Mouse (Mus musculus) regulatory T cell (primary cell): Measurements from ENCODE around the gene Cavin1.
"Not testable (repeated sequence)": the region's sequence is repeated elsewhere in the genome, so short reads cannot be mapped to it uniquely, and the experiment has no call there.

Experiments used
- in situ Hi-C: fragments of 300-600 bp; cut with MboI, MseI; formaldehyde crosslinking; loops from one replicate; pipeline ENCODE4 v1.15.1; 2025; ENCODE audit warnings: high pct_unique_total_duplicates

Gene Cavin1

DNA sequence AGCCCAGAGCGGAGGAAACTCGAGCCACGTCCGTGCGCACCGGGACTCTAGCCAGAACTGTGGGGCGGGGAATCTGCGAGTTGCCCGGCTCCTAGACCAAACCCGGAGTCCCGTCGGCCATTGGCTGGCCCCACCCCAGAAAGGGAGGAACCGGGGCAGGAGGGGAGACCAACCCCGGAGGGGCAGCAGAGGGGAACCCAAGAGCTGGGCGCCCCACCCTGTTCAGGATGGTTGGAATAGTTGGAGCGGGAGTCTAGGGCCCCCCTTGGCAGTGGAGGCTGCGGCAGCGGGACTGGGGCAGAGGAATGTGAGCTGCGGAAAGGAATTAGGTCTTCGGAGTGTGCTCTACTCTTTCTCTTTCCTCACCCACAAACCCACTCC is at the start of gene Cavin1:
TSS of gene Cavin1 (minus strand) at position 331 of the 381 bp plus-strand sequence.
- in situ Hi-C loops, result no loop called here

DNA sequence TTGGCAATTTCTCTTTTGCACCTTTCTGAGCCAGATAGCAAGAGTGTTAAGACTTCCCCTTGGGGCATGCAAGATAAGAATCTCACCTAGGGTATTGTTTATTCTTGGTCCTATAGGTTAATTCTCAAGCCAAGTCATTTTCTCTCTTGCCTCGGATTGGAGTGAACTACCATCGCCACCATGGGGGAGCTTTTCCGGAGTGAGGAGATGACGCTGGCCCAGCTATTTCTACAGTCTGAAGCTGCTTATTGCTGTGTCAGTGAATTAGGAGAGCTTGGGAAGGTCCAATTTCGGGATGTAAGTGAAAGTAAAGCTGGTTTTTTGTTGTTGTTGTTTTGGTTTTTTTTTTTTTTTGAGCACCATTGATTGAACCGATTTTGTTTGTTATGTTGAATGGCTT is 41.0 kb upstream of the Cavin1 start:
- in situ Hi-C loops, result no loop called here

DNA sequence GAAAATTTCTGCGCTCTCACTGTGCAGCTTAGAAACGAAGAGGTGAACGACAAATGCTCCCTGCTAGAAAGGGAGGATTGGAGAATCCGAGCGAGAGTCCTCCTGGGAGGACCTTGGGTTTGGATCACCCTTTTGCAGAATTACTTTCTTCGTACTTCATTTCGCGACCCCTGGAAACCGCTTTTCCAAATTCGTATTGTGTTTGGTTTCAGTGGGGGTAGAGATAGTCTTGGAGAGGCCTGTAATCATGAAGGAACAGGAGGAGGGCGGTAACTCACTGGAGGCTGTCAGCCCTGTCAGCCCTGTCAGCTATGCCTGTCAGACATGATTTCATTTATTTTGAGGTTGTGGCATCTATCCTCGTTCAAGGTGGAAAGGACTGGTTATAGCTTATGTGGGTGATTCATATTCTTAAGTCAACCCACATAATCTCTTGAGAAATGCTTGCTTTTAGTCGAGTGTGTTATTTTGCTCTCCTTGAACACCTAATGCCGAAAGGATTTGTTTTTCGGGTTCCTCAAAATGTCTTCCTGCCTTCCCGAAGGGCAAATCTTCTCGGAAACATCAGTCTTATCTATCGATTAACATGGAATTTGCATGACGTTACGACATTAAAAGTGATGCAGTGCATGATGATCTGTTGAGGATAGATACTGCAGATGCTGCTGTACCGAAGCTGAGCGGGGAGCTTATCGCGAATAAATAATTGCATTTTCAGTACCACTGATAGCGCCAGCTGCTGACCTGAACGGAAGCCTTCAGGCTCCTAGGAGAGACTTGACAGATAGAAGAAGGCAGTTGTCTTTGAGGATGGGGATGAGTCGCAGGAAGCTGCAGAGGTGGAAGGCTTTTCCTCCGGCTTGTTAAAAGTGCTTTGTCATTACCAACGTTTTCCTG is 39.4 kb upstream of the Cavin1 start:
- in situ Hi-C loops, result no loop called here

DNA sequence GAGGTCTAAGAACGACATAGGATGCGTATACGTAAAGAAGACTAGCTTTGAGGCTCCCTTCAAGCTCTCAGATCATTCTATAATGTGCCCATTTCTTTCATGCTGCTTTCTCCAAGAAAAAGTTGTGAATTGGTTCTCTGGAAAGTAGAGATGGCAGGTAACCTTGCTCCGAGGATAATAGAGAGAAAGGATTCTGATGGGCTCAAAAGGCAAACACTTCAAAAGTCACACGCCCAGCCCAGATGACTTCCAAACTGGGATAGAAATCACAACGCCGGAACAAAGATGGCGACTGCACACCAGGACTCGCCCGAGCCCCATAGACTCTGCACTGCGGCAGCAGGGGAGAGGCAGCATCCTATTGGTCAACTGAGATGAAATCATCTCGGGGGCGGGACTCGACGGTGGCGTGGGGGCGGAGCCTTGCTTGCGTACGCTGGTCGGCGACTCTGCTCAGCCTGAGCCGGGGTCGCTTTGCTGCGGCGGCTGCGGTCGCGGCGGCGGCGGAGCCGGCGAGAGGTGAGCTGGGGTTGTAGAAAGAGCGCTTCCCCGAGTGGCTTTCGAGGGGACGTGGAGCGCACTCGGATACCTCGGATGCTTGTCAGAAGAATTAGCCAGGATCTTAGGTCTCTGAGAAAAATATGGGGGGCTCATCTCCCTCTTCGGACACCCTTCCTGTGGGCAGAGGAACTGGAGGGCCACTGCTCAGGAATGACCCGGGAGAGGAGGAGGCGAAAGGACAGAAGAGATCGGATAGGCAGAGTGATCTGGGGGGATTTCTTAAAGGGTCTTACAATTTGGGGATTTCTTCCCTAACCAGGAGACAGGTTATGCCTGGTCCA is 38.6 kb upstream of the Cavin1 start, which contains the start of gene Atp6v0a1:
TSS of gene Atp6v0a1 (plus strand) at position 407 of the 842 bp plus-strand sequence.
- in situ Hi-C loops, result no loop called here

DNA sequence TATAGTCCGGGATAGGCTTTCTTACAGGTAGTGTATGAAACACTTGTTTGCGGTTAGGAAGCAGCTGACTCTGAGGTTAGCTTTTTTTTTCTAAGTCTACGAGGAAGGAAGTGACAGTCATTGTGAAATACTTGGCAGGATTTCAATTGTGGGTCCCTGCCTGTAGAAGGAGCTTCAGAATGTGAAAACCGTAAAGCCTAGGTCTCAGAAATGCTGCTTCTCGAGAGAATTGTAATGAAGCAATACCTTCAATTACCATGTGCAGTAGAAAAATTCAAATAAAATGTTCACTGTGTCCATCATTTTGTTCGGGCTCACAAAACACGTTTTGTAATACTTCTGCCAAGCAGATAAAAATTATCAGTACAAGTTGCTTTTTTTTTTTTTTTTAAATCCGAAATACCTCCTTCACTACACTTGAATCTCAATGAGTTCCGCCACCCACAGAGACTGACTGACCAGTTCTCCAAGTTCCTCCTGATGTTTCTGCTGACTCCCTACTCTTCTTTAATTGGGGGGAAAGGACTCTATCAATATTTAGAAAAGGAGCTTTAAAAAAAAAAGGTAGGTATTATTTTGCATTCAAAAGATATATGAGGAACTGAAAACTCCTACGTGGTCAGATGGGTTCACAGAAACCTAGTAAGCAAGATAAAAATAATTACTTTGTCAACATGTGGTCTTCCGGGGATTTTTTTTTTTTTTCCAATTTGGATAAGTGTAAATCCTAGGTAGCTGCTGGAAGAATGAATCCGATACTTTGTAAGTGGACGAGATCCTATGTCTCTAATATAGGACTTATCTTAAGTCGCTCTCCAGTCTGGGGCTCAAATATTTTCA is 37.7 kb upstream of the Cavin1 start:
- in situ Hi-C loops, result no loop called here

DNA sequence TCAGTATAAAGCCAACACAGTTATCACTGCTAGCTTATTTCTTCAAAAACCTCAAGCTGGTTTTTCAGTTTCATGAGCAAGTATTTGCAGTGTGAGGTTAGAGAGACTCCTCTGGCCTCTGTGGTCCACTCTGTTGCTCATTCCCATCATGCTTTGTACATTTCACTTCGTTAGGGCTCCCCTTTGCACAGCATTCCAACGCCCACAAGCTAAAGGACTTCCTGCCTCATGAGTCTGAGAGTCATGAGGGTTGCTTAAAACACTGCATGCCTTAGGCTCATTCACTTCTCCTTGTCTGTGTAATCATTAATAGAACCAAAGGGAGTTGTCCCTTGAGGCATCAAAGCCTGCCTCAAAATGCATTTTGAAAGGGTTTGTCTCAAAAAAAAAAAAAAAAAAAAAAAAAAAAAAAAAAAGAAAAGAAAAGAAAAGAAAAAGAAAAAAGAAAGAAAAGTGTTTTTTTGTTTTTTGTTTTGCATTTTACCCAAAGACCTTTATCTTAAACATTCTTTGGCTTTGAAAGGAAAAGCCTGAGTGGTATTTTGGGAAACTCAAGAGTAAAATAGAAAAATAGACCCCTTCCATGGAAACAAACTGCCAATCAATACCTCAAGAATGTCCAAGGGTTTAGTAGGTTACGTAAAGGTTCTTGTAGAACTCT is 32.5 kb upstream of the Cavin1 start:
- in situ Hi-C loops, result no loop called here

DNA sequence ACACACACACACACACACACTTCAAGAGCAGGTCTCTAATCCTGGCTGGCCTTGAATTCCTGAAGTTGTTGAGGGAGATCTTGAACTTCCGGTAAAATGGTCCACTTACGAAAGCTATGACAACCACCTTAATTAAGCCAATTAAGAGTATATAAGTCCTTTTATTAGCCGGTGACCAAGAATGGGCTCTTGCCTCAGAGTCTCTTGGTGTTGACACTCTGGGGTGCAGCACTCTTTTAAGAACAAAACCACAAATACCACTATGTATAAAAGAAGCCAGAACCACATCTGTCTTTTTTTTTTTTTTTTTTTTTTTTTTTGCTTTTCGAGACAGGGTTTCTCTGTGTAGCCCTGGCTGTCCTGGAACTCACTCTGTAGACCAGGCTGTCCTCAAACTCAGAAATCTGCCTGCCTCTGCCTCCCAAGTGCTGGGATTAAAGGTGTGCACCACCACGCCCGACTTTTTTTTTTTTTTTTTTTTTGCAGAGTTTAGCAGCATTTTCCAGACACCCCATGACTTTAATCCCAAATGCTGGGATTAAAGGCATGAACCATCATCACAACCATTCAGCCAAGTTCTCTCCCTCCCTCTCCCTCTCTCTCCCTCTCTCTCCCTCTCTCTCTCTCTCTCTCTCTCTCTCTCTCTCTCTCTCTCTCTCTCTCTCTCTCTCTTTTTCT is 31.3 kb upstream of the Cavin1 start:
- in situ Hi-C loops, result not testable (repeated sequence)

DNA sequence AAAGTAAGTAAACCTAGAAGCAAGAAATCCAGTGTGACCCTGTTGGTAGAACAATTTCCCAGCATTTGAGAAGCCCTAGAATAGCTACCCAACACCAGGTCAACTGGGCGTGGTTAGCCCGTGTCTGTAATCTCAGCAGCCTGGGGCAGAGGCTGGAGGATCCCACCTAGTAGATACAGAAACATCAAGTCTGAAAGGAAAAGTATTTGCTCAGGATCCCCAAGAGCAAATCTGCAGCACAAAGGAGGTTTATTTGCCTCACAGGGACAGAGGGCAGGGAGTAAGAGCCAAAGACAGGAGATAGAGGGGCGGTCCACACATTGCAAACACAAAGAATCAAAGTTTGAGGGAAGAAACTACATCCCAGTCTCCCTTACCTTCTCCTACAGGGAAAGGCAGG is 28.6 kb upstream of the Cavin1 start:
- in situ Hi-C loops, result no loop called here

DNA sequence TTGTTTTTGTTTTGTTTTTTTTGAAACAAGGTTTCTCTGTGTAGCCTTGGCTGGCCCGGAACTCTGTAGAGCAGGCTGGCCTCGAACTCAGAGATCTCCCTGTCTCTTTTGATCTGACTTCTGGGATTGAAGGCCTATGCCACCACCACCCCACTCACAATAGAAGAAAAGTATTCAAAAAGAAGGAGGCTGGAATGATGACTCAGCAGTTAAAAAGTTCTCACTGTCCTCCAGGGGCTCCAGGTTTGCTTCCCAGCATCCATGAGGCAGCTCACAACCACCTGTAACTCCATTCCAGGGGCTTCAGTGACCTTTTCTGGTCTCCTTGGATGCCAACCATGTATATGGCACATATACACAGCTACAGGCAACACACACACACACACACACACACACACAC is 28.1 kb upstream of the Cavin1 start:
- in situ Hi-C loops, result no loop called here

DNA sequence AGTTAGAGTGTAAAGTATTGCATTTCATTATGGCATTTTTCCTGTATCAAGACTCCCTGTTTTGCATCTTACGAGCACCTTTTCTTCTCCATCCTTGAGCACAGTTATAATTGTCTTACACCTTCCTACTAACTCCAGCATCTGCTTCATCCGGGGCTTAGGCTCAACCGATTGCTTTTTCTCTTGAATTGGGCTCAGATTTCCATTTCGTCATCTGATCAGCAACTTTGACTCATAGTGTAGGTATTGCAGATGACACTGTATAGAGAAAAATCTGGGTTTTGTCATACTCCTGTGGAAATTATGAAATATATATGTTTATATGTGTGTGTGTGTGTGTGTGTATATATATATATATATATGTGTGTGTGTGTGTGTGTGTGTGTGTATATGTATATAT is 25.8 kb upstream of the Cavin1 start:
- in situ Hi-C loops, result no loop called here

DNA sequence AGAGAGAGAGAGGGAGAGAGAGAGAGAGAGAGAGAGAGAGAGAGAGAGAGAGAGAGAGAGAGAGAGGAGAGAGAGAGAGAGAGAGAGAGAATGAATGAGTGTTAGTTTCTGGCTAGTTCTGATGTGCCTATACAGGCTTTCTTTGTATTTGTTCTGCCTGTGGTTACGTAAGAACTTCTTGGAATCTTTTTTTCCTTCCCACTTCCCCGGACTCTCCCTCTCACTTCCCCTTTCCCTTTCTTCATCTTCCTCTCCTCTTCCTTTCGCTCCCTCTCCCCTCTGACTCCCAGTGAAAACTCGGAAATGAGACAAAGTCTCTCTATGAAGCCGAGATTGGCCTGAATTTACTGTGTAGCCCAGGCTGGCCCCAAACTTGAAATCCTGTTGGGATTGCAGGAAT is 24.0 kb upstream of the Cavin1 start:
- in situ Hi-C loops, result no loop called here

DNA sequence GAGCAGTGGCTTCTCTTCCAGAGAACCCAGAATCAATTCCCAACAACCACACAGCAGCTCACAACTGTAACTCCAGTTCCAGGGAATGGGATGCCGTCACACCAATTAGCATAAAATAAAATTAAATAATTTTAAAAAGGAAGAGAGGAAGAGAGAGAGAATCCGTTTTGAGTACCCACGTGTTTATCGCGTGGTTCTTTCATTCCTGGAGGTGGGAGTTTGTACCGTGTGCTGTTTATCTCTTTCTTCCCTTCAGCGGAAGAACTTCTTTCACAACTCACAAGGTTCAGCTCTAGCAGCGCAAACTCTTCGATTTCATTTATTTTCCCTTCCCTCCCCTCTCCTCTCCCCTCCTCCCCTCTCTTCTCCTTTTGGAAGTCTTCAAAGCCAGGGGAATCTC is 23.5 kb upstream of the Cavin1 start:
- in situ Hi-C loops, result no loop called here

DNA sequence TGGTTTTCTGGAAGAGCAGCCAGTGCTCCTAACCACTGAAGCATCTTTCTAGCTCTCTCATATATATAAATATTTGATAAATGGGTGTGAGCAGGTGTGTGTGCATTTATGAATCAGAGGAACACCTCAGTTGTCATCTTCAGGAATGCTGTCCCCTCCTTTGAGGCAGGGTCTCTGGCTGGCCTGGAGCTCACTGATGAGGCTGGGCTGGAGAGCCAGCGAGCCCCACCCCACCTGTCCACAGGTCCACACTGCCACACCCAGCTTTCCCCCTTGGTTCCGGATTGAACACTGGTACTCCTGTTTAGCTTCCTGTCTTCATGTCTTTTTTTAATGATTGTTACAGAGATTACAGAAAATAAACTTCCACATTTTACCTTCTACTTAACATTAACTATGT is 22.8 kb upstream of the Cavin1 start:
- in situ Hi-C loops, result no loop called here

DNA sequence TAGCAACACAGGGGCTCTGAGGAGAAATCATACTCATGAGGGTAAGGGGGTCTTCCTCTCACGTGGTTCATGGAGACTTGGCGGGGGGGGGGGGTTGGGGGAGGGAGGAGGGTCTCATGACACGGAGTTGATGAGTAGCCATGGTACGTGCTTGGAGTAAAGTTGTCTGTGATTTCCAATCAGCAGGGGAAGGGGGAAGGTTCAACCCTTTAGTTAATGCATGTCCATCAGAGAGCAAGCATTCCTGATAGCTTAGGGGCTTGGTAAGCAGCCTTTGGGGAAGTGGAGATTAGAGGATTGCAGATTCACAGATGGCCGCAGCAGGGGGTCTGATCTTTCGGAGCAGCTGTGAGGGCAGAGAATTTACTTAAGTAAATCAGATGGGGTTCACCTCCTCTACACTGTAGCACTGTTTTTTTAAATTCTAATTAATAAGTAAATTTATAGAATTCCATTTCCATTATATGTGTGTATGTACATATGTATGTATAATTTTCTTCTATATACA is 20.4 kb upstream of the Cavin1 start:
- in situ Hi-C loops, result no loop called here

DNA sequence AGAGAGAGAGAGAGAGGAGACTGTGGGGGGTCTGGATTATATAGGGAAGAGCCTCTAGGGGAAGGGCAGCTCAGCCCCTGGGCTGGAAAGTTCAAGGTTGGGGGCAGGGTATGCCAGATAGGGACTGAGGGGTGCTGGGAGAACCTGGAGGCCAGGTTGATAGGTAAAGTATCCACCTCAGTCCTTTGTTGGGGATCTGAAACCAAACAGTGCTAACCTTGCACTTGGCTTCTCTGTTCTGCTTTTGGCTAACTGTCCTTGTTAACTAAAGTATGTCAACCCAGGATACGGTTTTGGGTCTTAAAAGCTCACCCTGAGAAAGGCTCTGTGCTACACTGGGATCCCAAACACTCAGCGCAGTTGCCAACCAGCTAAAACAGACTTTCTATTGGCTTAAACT is 19.0 kb upstream of the Cavin1 start:
- in situ Hi-C loops, result no loop called here

DNA sequence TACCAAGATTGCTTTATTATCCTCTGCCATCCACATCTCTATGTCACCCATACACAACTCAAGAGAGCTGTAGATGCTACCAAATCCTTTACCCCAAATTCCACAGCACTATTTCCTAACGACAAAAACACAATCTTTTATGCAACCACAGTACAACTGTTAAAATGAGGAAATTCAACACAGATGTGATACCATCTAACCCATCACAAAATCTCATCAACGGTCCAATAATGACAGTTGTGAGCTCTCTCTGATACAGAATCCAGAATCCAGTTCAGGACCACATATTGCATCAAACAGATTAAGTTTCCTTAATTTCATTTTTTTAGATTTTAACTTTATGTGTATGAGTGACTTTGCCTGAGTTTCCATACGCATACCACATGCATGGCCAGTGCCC is 18.0 kb upstream of the Cavin1 start:
- in situ Hi-C loops, result no loop called here

DNA sequence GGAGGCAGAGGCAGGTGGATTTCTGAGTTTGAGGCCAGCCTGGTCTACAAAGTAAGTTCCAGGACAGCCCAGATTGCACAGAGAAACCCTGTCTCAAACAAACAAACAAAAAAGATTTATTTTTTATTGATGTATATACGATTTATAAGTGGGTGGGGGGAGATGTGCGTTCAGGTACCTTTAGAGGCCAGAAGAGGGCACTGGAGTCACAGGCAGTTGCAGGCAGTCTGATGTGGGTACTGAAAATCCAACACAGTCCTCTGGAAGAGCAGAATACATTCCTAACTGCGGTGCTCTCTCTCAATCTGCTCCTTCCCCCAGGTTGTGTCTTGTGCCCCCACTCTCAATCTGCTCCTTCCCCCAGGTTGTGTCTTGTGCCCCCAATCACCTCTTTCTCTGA is 14.9 kb upstream of the Cavin1 start:
- in situ Hi-C loops, result no loop called here

DNA sequence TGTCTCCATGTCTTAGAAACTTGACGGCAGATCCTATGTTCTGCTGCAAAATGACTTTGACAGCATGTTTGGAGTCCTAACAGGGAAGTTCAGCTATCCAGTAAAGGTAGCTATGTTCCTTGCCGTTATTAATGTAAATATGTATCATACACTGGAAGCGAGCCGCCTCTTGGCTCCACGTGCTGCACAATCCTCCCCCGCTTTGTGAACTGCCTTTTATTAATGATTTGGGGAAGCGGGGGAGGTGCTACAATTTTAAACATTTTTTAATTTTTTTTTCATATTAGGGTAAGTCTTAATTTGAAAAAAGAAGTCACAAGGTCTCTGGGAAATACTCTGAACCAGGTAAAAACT is 13.1 kb upstream of the Cavin1 start:
- in situ Hi-C loops, result loop anchor here (5.0 kb wide), 1 partner anchor 74 kb away; no protein-coding TSS in a partner anchor

DNA sequence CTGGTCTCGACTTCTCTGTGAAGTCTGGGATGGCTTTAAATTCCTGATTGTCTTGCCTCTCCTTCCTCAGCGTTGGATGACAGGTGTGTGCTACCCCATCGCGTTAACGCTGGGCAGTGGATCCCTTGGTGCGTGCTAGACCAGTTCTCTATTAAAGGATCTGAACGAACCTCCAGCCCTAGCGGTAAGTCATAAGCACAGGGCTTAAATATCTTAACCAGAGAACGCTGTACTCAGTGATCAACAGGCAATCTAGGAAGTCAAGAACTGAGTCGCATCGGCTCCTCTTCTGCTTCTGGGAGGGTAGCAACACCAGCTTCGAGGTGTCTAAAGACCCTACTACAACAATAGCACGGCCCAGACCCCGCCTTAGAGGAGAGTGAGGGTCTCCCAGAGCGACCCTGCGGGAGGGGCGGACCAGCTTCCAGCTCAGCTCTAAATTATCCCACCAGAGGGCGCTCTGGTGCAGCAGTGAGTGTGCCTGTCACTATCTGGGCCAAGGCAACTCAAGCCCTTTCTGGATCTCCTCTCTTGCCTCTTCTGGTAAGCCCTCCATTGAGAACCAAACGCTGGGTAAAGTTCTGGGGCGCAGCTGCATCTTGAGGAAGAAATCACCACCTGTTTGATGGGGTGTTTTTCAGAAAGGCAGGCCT is 12.6 kb upstream of the Cavin1 start:
- in situ Hi-C loops, result loop anchor here (5.0 kb wide), 1 partner anchor 74 kb away; no protein-coding TSS in a partner anchor

DNA sequence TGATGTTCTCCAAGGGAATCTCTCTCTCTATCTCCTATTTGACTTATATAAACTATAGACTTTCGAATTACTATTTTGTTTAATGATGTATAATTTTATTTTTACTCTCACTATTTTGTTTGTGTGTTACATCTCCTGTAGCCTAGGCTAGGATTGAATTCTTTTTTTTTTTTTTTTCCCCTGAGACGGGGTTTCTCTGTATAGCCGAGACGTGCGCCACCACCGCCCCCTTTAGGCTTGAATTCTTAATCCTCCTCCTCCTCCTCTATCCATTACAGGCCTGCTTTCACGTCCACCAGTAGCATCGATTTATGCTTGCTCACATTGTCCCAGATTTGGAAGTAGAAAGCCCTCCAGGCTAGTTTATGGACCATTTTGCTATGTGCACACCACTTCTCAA is 11.4 kb upstream of the Cavin1 start:
- in situ Hi-C loops, result loop anchor here (5.0 kb wide), 1 partner anchor 75 kb away; no protein-coding TSS in a partner anchor
